Mouse (Mus musculus) intestine, embryonic 14.5 days (tissue): ENCODE results near the gene Gmppa. TPM values are rescaled to one million over a fixed set of nuclear protein-coding genes. Genes with fewer than 3 reads are reported as not detected.

Experiments
- ATAC-seq: fragments of 200-750 bp; cut with Nextera tagmentation; replicated peaks from 2 replicates; pipeline ENCODE4 v1.8.0; 2017; ENCODE audit warnings: low read depth, moderate number of reproducible peaks, moderate TSS enrichment, moderate library complexity; ENCODE audit not compliant: low FRiP score, low TSS enrichment
- DNase-seq: peaks from one replicate; pipeline ENCODE4 v3.0.0-alpha.2; 2018; ENCODE audit warnings: low spot score
- H3K27ac ChIP-seq: fragments of 300-500 bp; sonication (generic); 2 replicates; pipeline ENCODE4 v1.5.1; 2014; ENCODE audit warnings: low read depth, mild to moderate bottlenecking, control low read depth
- H3K27me3 ChIP-seq: fragments of 300-500 bp; sonication (generic); replicated peaks from 2 replicates; pipeline ENCODE4 v1.6.1; 2014; ENCODE audit warnings: low read length, control low read depth; ENCODE audit not compliant: control insufficient read depth, insufficient read depth
- H3K36me3 ChIP-seq: fragments of 300-500 bp; sonication (generic); 2 replicates; pipeline ENCODE4 v1.6.1; 2014; ENCODE audit warnings: low read length, control low read depth; ENCODE audit not compliant: control insufficient read depth, insufficient read depth
- H3K4me1 ChIP-seq: fragments of 300-500 bp; sonication (generic); replicated peaks from 2 replicates; pipeline ENCODE4 v1.6.1; 2014; ENCODE audit warnings: low read length, control low read depth, mixed read lengths; ENCODE audit not compliant: control insufficient read depth, insufficient read depth
- H3K4me2 ChIP-seq: fragments of 300-500 bp; sonication (generic); 2 replicates; pipeline ENCODE4 v1.6.1; 2014; ENCODE audit warnings: low read length
- H3K4me3 ChIP-seq: fragments of 300-500 bp; sonication (generic); 2 replicates; pipeline ENCODE4 v1.5.1; 2014; ENCODE audit warnings: low read depth, low read length, control low read depth, mixed read lengths
- H3K9ac ChIP-seq: fragments of 300-500 bp; sonication (generic); 2 replicates; pipeline ENCODE4 v1.6.1; 2014; ENCODE audit warnings: mild to moderate bottlenecking, low read length
- H3K9me3 ChIP-seq: fragments of 300-500 bp; sonication (generic); 2 replicates; pipeline ENCODE4 v1.6.1; 2016; ENCODE audit warnings: low read length, control low read depth; ENCODE audit not compliant: control insufficient read depth
- WGBS: fragments of 180-500 bp; shearing (Covaris S2); extraction: QIAGEN DNeasy Blood & Tissue Kit; methylation state at CpG from one replicate; pipeline ENCODE4 v1.1.7; 2014; 5-methylcytosine and 5-hydroxymethylcytosine counted together
- polyA plus RNA-seq: library from polyadenylated mRNA; unstranded; fragments of >200 nt; fragmentation: Nextera tagmentation; extraction: Ambion mirVana; gene quantifications from 2 replicates; pipeline ENCODE4 v1.2.1, GENCODE M21; 2014

Gmppa gene
- polyA plus RNA-seq, 1 experiment from 2014 or later, result 69.4 TPM

DNA sequence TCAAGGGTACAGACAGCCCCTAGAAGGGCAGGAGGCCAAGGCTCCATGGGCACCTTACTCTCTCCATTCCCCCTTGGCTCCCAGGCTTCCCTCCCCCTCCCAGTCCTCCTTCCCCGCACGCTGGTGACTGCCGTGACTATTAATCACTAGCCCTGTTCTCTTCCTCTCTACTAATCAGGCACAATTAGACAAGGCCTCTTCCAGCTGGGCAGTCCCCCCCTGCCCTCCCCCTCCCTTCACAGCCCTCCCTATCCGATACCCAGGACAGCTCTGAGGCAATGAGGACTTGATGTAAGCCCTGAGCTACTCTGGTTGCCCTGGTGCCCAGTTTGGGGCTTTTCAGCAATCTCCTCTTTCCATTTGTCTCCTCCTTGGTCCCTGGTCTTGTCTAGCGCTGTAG lies 20.2 kb downstream of the Gmppa start:
- ATAC-seq, result no peak
- H3K4me3 ChIP-seq, result no peak overlapping the region
- no peaks in the 10 kb centered on the region for H3K9me3 ChIP-seq
- H3K27me3 ChIP-seq, result peaks cover 47% of the 10 kb centered on the region
- H3K27ac ChIP-seq, result no peak overlapping the region
- no peak overlapping the region for H3K4me2 ChIP-seq
- no peak overlapping the region for H3K9ac ChIP-seq
- H3K36me3 ChIP-seq, result no peaks in the 10 kb centered on the region
- DNase-seq, result no peak
- WGBS, result 37% methylated on average over 5 of the region's 5 CpGs
- peaks cover 17% of the 10 kb centered on the region for H3K4me1 ChIP-seq

DNA sequence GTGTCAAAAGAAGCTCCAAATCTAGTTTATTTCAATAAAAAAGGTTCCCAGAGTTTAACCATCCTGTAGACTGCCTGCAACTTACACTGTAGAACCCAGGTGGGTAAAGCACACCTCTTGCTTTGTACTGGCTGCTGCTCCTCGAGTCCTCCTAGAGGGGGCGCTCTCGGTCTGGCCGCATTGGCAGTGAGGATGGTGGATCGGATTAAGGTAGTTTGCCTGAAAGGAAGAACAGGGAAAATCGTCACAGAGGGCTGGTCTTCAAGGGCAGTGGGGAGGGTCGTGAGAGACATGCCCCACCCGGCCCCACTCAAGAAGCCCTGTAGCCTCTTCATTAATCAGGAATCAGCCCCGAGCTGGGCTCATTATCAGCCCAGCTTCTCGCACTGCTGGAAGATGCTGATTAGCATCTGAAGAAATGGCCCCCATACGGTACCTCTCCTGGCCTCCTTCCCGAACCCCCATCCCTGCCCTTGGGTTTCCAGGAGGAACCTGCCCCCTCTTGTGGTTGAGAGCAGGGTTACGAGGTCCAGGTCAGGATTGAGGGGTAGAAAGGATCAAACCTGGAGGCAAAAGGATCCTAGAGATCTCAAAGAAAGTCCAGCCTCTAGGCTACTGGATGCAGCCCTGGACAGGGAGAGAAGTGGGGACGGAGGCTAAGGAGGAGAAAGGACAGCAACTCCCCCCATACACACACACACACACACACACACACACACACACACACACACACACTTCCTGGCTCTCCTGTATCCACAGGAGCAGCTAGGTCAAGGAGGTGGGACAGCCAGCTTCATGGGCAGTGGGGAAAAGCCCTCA lies 21.2 kb downstream of the Gmppa start:
- H3K27me3 ChIP-seq, result peaks cover 37% of the 10 kb centered on the region
- ATAC-seq (no peak), DNase-seq (no peak)
- no peak overlapping the region for H3K4me2 ChIP-seq
- H3K36me3 ChIP-seq, result no peaks in the 10 kb centered on the region
- no peaks in the 10 kb centered on the region for H3K9me3 ChIP-seq
- no peak overlapping the region for H3K9ac ChIP-seq
- H3K4me3 ChIP-seq, result no peak overlapping the region
- peaks cover 14% of the 10 kb centered on the region for H3K4me1 ChIP-seq
- H3K27ac ChIP-seq, result no peak overlapping the region
- 15% methylated on average over 14 of the region's 14 CpGs for WGBS

- Histone ChIP-seq H3K27ac (peak overlapping the region; percentile 70; the same call in 1 of the 2 replicates), H3K4me1 (peaks cover 14% of the 10 kb centered on the region), H3K4me3 (no peak overlapping the region), H3K27me3 (peaks cover 30% of the 10 kb centered on the region), H3K4me2 (peak overlapping the region; percentile 54; the same call in 1 of the 2 replicates), H3K36me3 (no peaks in the 10 kb centered on the region), H3K9ac (no peak overlapping the region), H3K9me3 (no peaks in the 10 kb centered on the region)
- peak; percentile 11; the same call in 1 of the 2 replicates for ATAC-seq
- DNase-seq, result no peak
- 9% methylated on average over 8 of the region's 10 CpGs for WGBS
These were observed 21.9 kb downstream of the Gmppa start for GRCm38 (mm10) chr1:75457710-75458024.

DNA sequence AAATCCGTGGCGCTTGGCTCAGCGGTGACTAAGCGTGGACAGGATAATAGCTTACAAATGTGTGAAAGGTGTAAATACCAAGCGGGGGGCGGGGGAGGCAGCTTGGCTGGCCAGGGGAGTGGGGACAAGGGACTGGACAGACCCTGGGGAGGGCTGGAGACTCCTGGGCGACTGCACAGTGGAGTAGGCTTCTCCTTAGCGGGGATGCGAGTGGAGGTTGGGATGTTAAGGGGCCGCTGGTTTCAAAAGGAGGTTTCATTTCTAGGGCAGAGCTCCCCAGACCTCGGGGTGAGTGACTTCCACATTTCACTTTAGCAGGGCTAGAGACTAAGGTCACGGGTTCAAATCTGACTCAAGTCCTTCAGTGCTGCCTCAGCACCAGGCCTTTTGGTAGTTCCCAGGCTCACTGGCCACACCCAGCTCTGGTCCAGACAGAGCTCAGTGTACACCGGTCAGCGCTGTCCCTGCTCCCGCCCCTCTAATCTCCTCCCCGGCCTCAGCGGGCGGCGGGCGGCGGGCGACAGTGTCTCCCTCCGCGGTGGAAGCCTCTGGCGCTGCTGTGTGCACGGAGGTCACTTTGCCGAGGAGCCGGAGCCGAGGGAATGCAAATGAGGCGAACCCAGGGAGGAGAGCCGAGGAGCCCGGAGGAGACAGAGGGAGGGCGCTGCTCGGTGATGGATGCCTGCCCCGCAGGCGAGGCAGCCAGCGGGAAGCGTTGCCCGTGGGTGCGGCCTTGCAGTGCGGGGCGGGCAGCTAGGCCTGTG lies 22.5 kb downstream of the Gmppa start:
- Histone ChIP-seq H3K9ac (peak overlapping the region; percentile 40), H3K4me3 (peak overlapping the region; percentile 27), H3K27ac (peak overlapping the region; percentile 70), H3K27me3 (peaks cover 25% of the 10 kb centered on the region), H3K9me3 (no peaks in the 10 kb centered on the region), H3K4me2 (peak overlapping the region; percentile 54), H3K36me3 (no peaks in the 10 kb centered on the region), H3K4me1 (peaks cover 14% of the 10 kb centered on the region)
- 3% methylated on average over 41 of the region's 42 CpGs for WGBS
- ATAC-seq, result peak; percentile 78
- DNase-seq, result peak; percentile 76

DNA sequence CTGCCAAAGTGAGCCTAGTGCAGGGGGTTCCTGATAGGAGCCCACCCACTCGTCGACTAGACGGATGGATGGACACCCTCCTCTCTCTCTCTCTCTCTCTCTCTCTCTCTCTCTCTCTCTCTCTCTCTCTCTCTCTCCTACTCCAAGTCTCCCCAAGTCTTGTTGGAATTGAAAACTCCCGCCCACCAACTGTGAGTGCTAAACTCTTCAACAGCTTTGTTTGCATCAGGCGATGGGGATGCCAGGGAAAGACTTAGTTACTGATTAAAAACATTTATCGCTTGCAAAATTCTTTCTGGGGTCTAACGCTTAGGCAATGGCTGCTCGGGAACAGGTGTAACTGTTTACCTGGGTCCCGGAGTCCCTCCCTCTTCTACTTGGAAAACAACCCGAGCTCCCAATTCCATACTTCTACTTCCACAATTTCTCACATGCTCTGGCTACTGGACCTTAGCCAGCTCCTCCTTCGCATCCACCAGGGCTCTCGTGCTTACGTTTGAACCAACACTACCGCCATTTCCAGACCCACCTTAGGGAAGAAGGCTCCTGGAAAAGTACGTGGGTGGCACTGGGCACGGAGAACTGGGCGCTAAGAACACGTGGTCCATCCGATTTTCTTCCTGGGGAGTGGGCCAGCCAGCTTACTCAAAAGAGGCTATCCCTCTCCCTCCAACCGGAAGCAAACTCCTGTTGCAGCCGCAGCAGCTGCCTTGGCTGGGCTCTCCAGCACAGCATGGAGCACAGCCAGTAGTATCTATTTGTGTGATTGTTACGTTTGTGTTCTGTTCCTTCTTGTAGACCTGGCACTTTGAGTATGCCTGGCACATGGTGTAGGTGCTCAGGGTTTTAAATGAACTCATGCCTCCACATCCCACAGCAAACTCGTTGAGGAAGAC lies 23.3 kb downstream of the Gmppa start:
- Histone ChIP-seq H3K4me1 (peaks cover 14% of the 10 kb centered on the region), H3K36me3 (no peaks in the 10 kb centered on the region), H3K9ac (peak overlapping the region; percentile 40), H3K9me3 (no peaks in the 10 kb centered on the region), H3K27me3 (peaks cover 25% of the 10 kb centered on the region), H3K4me2 (peak overlapping the region; percentile 54), H3K4me3 (peak overlapping the region; percentile 27), H3K27ac (peak overlapping the region; percentile 70)
- ATAC-seq (no peak), DNase-seq (no peak)
- 10% methylated on average over 23 of the region's 23 CpGs for WGBS

DNA sequence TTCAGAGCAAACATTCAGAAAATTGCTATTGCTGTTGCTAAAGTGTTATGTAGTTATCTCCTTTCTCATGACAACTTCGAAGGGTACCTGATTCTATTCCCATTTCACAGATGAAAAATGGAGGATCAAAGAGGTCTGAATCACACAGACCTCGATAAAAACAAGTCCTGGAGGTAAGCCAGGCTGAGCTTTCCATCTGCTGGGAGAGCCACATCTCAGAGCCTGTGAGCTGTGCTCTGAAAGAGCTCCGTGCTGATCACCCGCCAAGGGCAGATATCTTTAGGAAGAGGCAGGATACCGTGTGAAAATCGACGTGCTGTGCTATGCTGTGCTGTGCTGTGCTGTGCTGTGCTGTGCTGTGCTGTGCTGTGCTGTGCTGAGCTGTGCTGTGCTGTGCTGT lies 24.6 kb downstream of the Gmppa start:
- H3K36me3 ChIP-seq, result no peaks in the 10 kb centered on the region
- no peak overlapping the region for H3K9ac ChIP-seq
- peaks cover 16% of the 10 kb centered on the region for H3K27me3 ChIP-seq
- H3K4me1 ChIP-seq, result peaks cover 14% of the 10 kb centered on the region
- no peak overlapping the region for H3K27ac ChIP-seq
- DNase-seq (no peak), ATAC-seq (no peak)
- H3K4me3 ChIP-seq, result no peak overlapping the region
- 80% methylated on average over 7 of the region's 7 CpGs for WGBS
- no peak overlapping the region for H3K4me2 ChIP-seq
- no peaks in the 10 kb centered on the region for H3K9me3 ChIP-seq

GRCm38 (mm10) chr1:75462636-75463035 lies 26.9 kb downstream of the Gmppa start:
- Histone ChIP-seq H3K27me3 (peaks cover 5% of the 10 kb centered on the region; the same call in 1 of the 2 replicates), H3K4me2 (no peak overlapping the region), H3K4me3 (no peak overlapping the region), H3K9ac (no peak overlapping the region), H3K36me3 (no peaks in the 10 kb centered on the region), H3K9me3 (no peaks in the 10 kb centered on the region), H3K27ac (no peak overlapping the region), H3K4me1 (peaks cover 13% of the 10 kb centered on the region)
- ATAC-seq (no peak), DNase-seq (no peak)
- 22% methylated on average over 1 of the region's 1 CpGs for WGBS

GRCm38 (mm10) chr1:75463652-75464204 lies 28.0 kb downstream of the Gmppa start:
- H3K27ac ChIP-seq, result no peak overlapping the region
- H3K27me3 ChIP-seq, result peaks cover 5% of the 10 kb centered on the region; the same call in 1 of the 2 replicates
- H3K9ac ChIP-seq, result no peak overlapping the region
- H3K4me3 ChIP-seq, result no peak overlapping the region
- peaks cover 5% of the 10 kb centered on the region for H3K4me1 ChIP-seq
- H3K36me3 ChIP-seq, result no peaks in the 10 kb centered on the region
- no peak overlapping the region for H3K4me2 ChIP-seq
- 64% methylated on average over 5 of the region's 5 CpGs for WGBS
- ATAC-seq, result no peak
- no peak for DNase-seq
- no peaks in the 10 kb centered on the region for H3K9me3 ChIP-seq
